Mouse (Mus musculus): ENCODE measurements around the gene Tenm1. TPM values are rescaled to one million over a fixed set of nuclear protein-coding genes. Genes with fewer than 3 reads are reported as not detected.
A peak's percentile ranks its signal among the peaks of the same experiment; 100 is the strongest.

The Tenm1 gene
- 10.0 and 14.7 TPM in 2 replicates for polyA plus RNA-seq (2014; fragmentation: Nextera tagmentation; extraction: Ambion mirVana)

- 27% methylated on average over 22 of the region's 22 CpGs for WGBS
- peak within 1 kb of the TSS; percentile 37 for H3K4me3 ChIP-seq (ENCODE audit: low read depth, low read length)
- H3K27ac ChIP-seq (ENCODE audit: low read depth, low read length) = peak within 1 kb of the TSS; percentile 14; the same call in 1 of the 2 replicates
- H3K4me2 ChIP-seq (ENCODE audit: low read length) = peak within 1 kb of the TSS; percentile 64
- ATAC-seq = peak; percentile 68
- H3K4me1 ChIP-seq (ENCODE audit: control insufficient read depth, insufficient read depth, low read length) = no peaks in the 10 kb centered on the region
- H3K36me3 ChIP-seq (ENCODE audit: control insufficient read depth, insufficient read depth, low read length) = no peaks in the 10 kb centered on the region
- H3K9ac ChIP-seq (ENCODE audit: low read length) = peak within 1 kb of the TSS; percentile 53
- no peaks in the 10 kb centered on the region for H3K9me3 ChIP-seq (replicated peaks; ENCODE audit: control insufficient read depth, low read length)
- peak; percentile 66 for DNase-seq (ENCODE audit: low spot score)
- no peaks in the 10 kb centered on the region for H3K27me3 ChIP-seq (replicated peaks; ENCODE audit: control insufficient read depth, insufficient read depth, low read length)
These were observed at the start of gene Tenm1 for GRCm38 (mm10) chrX:43428855-43429263. Gene Tenm1 (minus strand): TSS chrX:43429126.

- Histone ChIP-seq H3K4me3 (ENCODE audit: low read depth, low read length) (no peak overlapping the region), H3K27ac (ENCODE audit: low read depth, low read length) (no peak overlapping the region), H3K4me1 (ENCODE audit: control insufficient read depth, insufficient read depth, low read length) (no peaks in the 10 kb centered on the region), H3K4me2 (ENCODE audit: low read length) (no peak overlapping the region), H3K27me3 (replicated peaks; ENCODE audit: control insufficient read depth, insufficient read depth, low read length) (no peaks in the 10 kb centered on the region), H3K36me3 (ENCODE audit: control insufficient read depth, insufficient read depth, low read length) (no peaks in the 10 kb centered on the region), H3K9ac (ENCODE audit: low read length) (no peak overlapping the region), H3K9me3 (replicated peaks; ENCODE audit: control insufficient read depth, low read length) (no peaks in the 10 kb centered on the region)
- ATAC-seq (no peak), DNase-seq (ENCODE audit: low spot score) (no peak)
These were observed 38.4 kb upstream of the Tenm1 start for GRCm38 (mm10) chrX:43467311-43467710.

GRCm38 (mm10) chrX:43430581-43430980, 1.7 kb upstream of the Tenm1 start:
- 22% methylated on average over 11 of the region's 11 CpGs for WGBS
- H3K4me1 ChIP-seq (ENCODE audit: control insufficient read depth, insufficient read depth, low read length) = no peaks in the 10 kb centered on the region
- peak overlapping the region; percentile 37 for H3K4me3 ChIP-seq (ENCODE audit: low read depth, low read length)
- ATAC-seq = peak; percentile 57
- H3K9ac ChIP-seq (ENCODE audit: low read length) = peak overlapping the region; percentile 53
- H3K27ac ChIP-seq (ENCODE audit: low read depth, low read length) = peak overlapping the region; percentile 14; the same call in 1 of the 2 replicates
- H3K36me3 ChIP-seq (ENCODE audit: control insufficient read depth, insufficient read depth, low read length) = no peaks in the 10 kb centered on the region
- no peaks in the 10 kb centered on the region for H3K27me3 ChIP-seq (replicated peaks; ENCODE audit: control insufficient read depth, insufficient read depth, low read length)
- peak overlapping the region; percentile 64 for H3K4me2 ChIP-seq (ENCODE audit: low read length)
- DNase-seq (ENCODE audit: low spot score) = peak; percentile 65
- no peaks in the 10 kb centered on the region for H3K9me3 ChIP-seq (replicated peaks; ENCODE audit: control insufficient read depth, low read length)

GRCm38 (mm10) chrX:43429982-43430531, 1.1 kb upstream of the Tenm1 start:
- DNase-seq (ENCODE audit: low spot score) (peak; percentile 46), ATAC-seq (peak; percentile 59)
- Histone ChIP-seq H3K27me3 (replicated peaks; ENCODE audit: control insufficient read depth, insufficient read depth, low read length) (no peaks in the 10 kb centered on the region), H3K9ac (ENCODE audit: low read length) (peak overlapping the region; percentile 53), H3K36me3 (ENCODE audit: control insufficient read depth, insufficient read depth, low read length) (no peaks in the 10 kb centered on the region), H3K4me3 (ENCODE audit: low read depth, low read length) (peak overlapping the region; percentile 37), H3K27ac (ENCODE audit: low read depth, low read length) (peak overlapping the region; percentile 14; the same call in 1 of the 2 replicates), H3K4me1 (ENCODE audit: control insufficient read depth, insufficient read depth, low read length) (no peaks in the 10 kb centered on the region), H3K9me3 (replicated peaks; ENCODE audit: control insufficient read depth, low read length) (no peaks in the 10 kb centered on the region), H3K4me2 (ENCODE audit: low read length) (peak overlapping the region; percentile 64)
- 30% methylated on average over 25 of the region's 25 CpGs for WGBS

GRCm38 (mm10) chrX:43429337-43429736, 411 bp upstream of the Tenm1 start:
- DNase-seq (ENCODE audit: low spot score) = peak; percentile 20
- H3K36me3 ChIP-seq (ENCODE audit: control insufficient read depth, insufficient read depth, low read length) = no peaks in the 10 kb centered on the region

GRCm38 (mm10) chrX:43427961-43428365, 963 bp downstream of the Tenm1 start:
- Histone ChIP-seq H3K4me1 (ENCODE audit: control insufficient read depth, insufficient read depth, low read length) (no peaks in the 10 kb centered on the region), H3K36me3 (ENCODE audit: control insufficient read depth, insufficient read depth, low read length) (no peaks in the 10 kb centered on the region), H3K9me3 (replicated peaks; ENCODE audit: control insufficient read depth, low read length) (no peaks in the 10 kb centered on the region), H3K9ac (ENCODE audit: low read length) (peak overlapping the region; percentile 49), H3K27me3 (replicated peaks; ENCODE audit: control insufficient read depth, insufficient read depth, low read length) (no peaks in the 10 kb centered on the region), H3K27ac (ENCODE audit: low read depth, low read length) (no peak overlapping the region), H3K4me2 (ENCODE audit: low read length) (peak overlapping the region; percentile 64), H3K4me3 (ENCODE audit: low read depth, low read length) (peak overlapping the region; percentile 37)
- ATAC-seq (no peak), DNase-seq (ENCODE audit: low spot score) (peak; percentile 3)
- WGBS = 28% methylated on average over 12 of the region's 12 CpGs

More at GRCm38 (mm10) chrX:43429337-43429736, 411 bp upstream of the Tenm1 start:
- Histone ChIP-seq H3K4me1 (ENCODE audit: control insufficient read depth, insufficient read depth, low read length) (no peaks in the 10 kb centered on the region), H3K9me3 (replicated peaks; ENCODE audit: control insufficient read depth, low read length) (no peaks in the 10 kb centered on the region), H3K4me2 (ENCODE audit: low read length) (peak overlapping the region; percentile 64), H3K9ac (ENCODE audit: low read length) (peak overlapping the region; percentile 49; the same call in 1 of the 2 replicates), H3K27me3 (replicated peaks; ENCODE audit: control insufficient read depth, insufficient read depth, low read length) (no peaks in the 10 kb centered on the region), H3K27ac (ENCODE audit: low read depth, low read length) (no peak overlapping the region), H3K4me3 (ENCODE audit: low read depth, low read length) (peak overlapping the region; percentile 37)
- WGBS = 23% methylated on average over 12 of the region's 12 CpGs
- ATAC-seq = peak; percentile 33

GRCm38 (mm10) chrX:43427111-43427510, 1.8 kb downstream of the Tenm1 start:
- H3K36me3 ChIP-seq (ENCODE audit: control insufficient read depth, insufficient read depth, low read length) = no peaks in the 10 kb centered on the region
- 33% methylated on average over 10 of the region's 10 CpGs for WGBS
- H3K27ac ChIP-seq (ENCODE audit: low read depth, low read length) = no peak overlapping the region
- H3K4me3 ChIP-seq (ENCODE audit: low read depth, low read length) = peak overlapping the region; percentile 37
- no peaks in the 10 kb centered on the region for H3K27me3 ChIP-seq (replicated peaks; ENCODE audit: control insufficient read depth, insufficient read depth, low read length)
- H3K9me3 ChIP-seq (replicated peaks; ENCODE audit: control insufficient read depth, low read length) = no peaks in the 10 kb centered on the region
- DNase-seq (ENCODE audit: low spot score) (peak; percentile 30), ATAC-seq (no peak)
- H3K9ac ChIP-seq (ENCODE audit: low read length) = peak overlapping the region; percentile 32; the same call in 1 of the 2 replicates
- no peaks in the 10 kb centered on the region for H3K4me1 ChIP-seq (ENCODE audit: control insufficient read depth, insufficient read depth, low read length)
- H3K4me2 ChIP-seq (ENCODE audit: low read length) = peak overlapping the region; percentile 64

- H3K9ac ChIP-seq (ENCODE audit: low read length) = no peak overlapping the region
- H3K27ac ChIP-seq (ENCODE audit: low read depth, low read length) = no peak overlapping the region
- WGBS = 71% methylated on average over 3 of the region's 3 CpGs
- H3K4me3 ChIP-seq (ENCODE audit: low read depth, low read length) = no peak overlapping the region
- no peaks in the 10 kb centered on the region for H3K9me3 ChIP-seq (replicated peaks; ENCODE audit: control insufficient read depth, low read length)
- no peak for ATAC-seq
- H3K4me1 ChIP-seq (ENCODE audit: control insufficient read depth, insufficient read depth, low read length) = no peaks in the 10 kb centered on the region
- DNase-seq (ENCODE audit: low spot score) = no peak
- H3K27me3 ChIP-seq (replicated peaks; ENCODE audit: control insufficient read depth, insufficient read depth, low read length) = no peaks in the 10 kb centered on the region
- no peaks in the 10 kb centered on the region for H3K36me3 ChIP-seq (ENCODE audit: control insufficient read depth, insufficient read depth, low read length)
- H3K4me2 ChIP-seq (ENCODE audit: low read length) = no peak overlapping the region
These were observed 31.0 kb downstream of the Tenm1 start for GRCm38 (mm10) chrX:43397957-43398356.

- no peaks in the 10 kb centered on the region for H3K4me1 ChIP-seq (ENCODE audit: control insufficient read depth, insufficient read depth, low read length)
- H3K27ac ChIP-seq (ENCODE audit: low read depth, low read length) = no peak overlapping the region
- ATAC-seq (no peak), DNase-seq (ENCODE audit: low spot score) (no peak)
- no peaks in the 10 kb centered on the region for H3K9me3 ChIP-seq (replicated peaks; ENCODE audit: control insufficient read depth, low read length)
- H3K36me3 ChIP-seq (ENCODE audit: control insufficient read depth, insufficient read depth, low read length) = no peaks in the 10 kb centered on the region
- no peak overlapping the region for H3K4me3 ChIP-seq (ENCODE audit: low read depth, low read length)
- no peaks in the 10 kb centered on the region for H3K27me3 ChIP-seq (replicated peaks; ENCODE audit: control insufficient read depth, insufficient read depth, low read length)
- no peak overlapping the region for H3K4me2 ChIP-seq (ENCODE audit: low read length)
- whole genome bisulfite sequencing = 85% methylated on average over 5 of the region's 5 CpGs
- no peak overlapping the region for H3K9ac ChIP-seq (ENCODE audit: low read length)
These were observed 40.8 kb downstream of the Tenm1 start for GRCm38 (mm10) chrX:43388106-43388505.
